8 mouse cellular contexts compared by ENCODE assay signal in genomic region chr17:32368991-32369578, GRCm38 (mm10). TPM values are rescaled to one million over a fixed set of nuclear protein-coding genes. Genes with fewer than 3 reads are reported as not detected.
DNase-seq lines count a peak whose midpoint lies in the region; ATAC-seq lines count a peak whose summit lies in the region.
"Had no signal": no experiment of that assay in that cellular context is flagged by ENCODE, and none has a peak within 500 bp of the region (broad histone marks: within the 10 kb centered on the region; RNA-seq: fewer than 3 reads in every experiment).

No protein-coding gene starts in this region.

- peaks cover 44% of the 10 kb centered on the region for H3K4me1 ChIP-seq in liver, embryonic 15.5 days (replicated peaks)

- H3K4me2 ChIP-seq in liver, embryonic 15.5 days = peak overlapping the region; percentile 76

- H3K36me3 ChIP-seq in liver, embryonic 15.5 days (replicated peaks) = no peaks in the 10 kb centered on the region

- H3K27me3 ChIP-seq in liver, embryonic 15.5 days = no peaks in the 10 kb centered on the region

- H3K9me3 ChIP-seq in liver, embryonic 15.5 days (replicated peaks) = no peaks in the 10 kb centered on the region

- peak overlapping the region; percentile 65 for H3K27ac ChIP-seq in liver, embryonic 15.5 days (replicated peaks)

- peak overlapping the region; percentile 61 for H3K4me3 ChIP-seq in liver, embryonic 15.5 days (replicated peaks)

- ATAC-seq in granulocyte monocyte progenitor cell, adult 5-6 weeks (replicated peaks; ENCODE audit: poor library complexity, severe bottlenecking) = 0 out of 2 replicates have a peak, but pooled peaks have one; percentile 22
- peak; percentile 46 for ATAC-seq in liver, embryonic 15.5 days (ENCODE audit: insufficient read depth)
- no peak for ATAC-seq in megakaryocyte, adult 5-6 weeks (ENCODE audit: poor library complexity, severe bottlenecking)

- WGBS in liver, embryonic 15.5 days (ENCODE audit: insufficient replicate concordance) = 16% methylated on average over 13 of the region's 17 CpGs

- DNase-seq in thymus, postnatal 0 days (ENCODE audit: low spot score) = peak; percentile 40
- no peak for DNase-seq in thymus, postnatal 10 days (ENCODE audit: low spot score in 2 of 2)
- no peak for DNase-seq in left cerebral cortex, adult 9 months (ENCODE audit: low spot score in 2 of 2)
- DNase-seq in cerebellum, postnatal 14 days = no peak

- peak overlapping the region; percentile 50 for H3K9ac ChIP-seq in liver, embryonic 15.5 days

RNA-seq across cellular contexts. Expression of gene Akap8l, which starts 18.7 kb away (rescaled TPM):
- 62.4 and 66.4 TPM in 2 replicates for polyA plus RNA-seq in thymus, postnatal 0 days (2015; fragmentation: Nextera tagmentation; extraction: Ambion mirVana)
- 31.6 and 55.2 TPM in 2 replicates for total RNA-seq in granulocyte monocyte progenitor cell, adult 5-6 weeks (2014; fragmentation: Nextera tagmentation)
- 58.8 and 65.8 TPM in 2 replicates for total RNA-seq in granulocyte monocyte progenitor cell, adult 5-6 weeks (2017)
- 36.1 and 39.1 TPM in 2 replicates for polyA plus RNA-seq in liver, embryonic 15.5 days (2015; fragmentation: Nextera tagmentation; extraction: Ambion mirVana)
- total RNA-seq in megakaryocyte, adult 5-6 weeks (2015) = 48.3 and 51.1 TPM in 2 replicates
- 66.4 and 69.6 TPM in 2 replicates for total RNA-seq in megakaryocyte, adult 5-6 weeks (2017)

RNA-seq across cellular contexts. Expression of gene Wiz, which starts 20.2 kb away (rescaled TPM):
- polyA plus RNA-seq in thymus, postnatal 0 days (2015; fragmentation: Nextera tagmentation; extraction: Ambion mirVana) = 13.2 and 15.3 TPM in 2 replicates
- 33.7 and 36.7 TPM in 2 replicates for total RNA-seq in granulocyte monocyte progenitor cell, adult 5-6 weeks (2014; fragmentation: Nextera tagmentation)
- 4.7 and 5.5 TPM in 2 replicates for total RNA-seq in granulocyte monocyte progenitor cell, adult 5-6 weeks (2017)
- polyA plus RNA-seq in liver, embryonic 15.5 days (2015; fragmentation: Nextera tagmentation; extraction: Ambion mirVana) = 6.2 and 6.7 TPM in 2 replicates
- 17.2 and 23.0 TPM in 2 replicates for total RNA-seq in megakaryocyte, adult 5-6 weeks (2015)
- 4.9 and 5.9 TPM in 2 replicates for total RNA-seq in megakaryocyte, adult 5-6 weeks (2017)

RNA-seq across cellular contexts. Expression of gene Rasal3, which starts 34.3 kb away (rescaled TPM):
- polyA plus RNA-seq in thymus, postnatal 0 days (2015; fragmentation: Nextera tagmentation; extraction: Ambion mirVana) = 164 and 165 TPM in 2 replicates
- 44.1 and 84.5 TPM in 2 replicates for total RNA-seq in granulocyte monocyte progenitor cell, adult 5-6 weeks (2014; fragmentation: Nextera tagmentation)
- total RNA-seq in granulocyte monocyte progenitor cell, adult 5-6 weeks (2017) = 44.5 and 60.1 TPM in 2 replicates
- polyA plus RNA-seq in liver, embryonic 15.5 days (2015; fragmentation: Nextera tagmentation; extraction: Ambion mirVana) = 2.4 and 4.0 TPM in 2 replicates
- 52.9 and 54.4 TPM in 2 replicates for total RNA-seq in megakaryocyte, adult 5-6 weeks (2015)
- 19.5 and 25.7 TPM in 2 replicates for total RNA-seq in megakaryocyte, adult 5-6 weeks (2017)

RNA-seq across cellular contexts. Expression of gene Akap8, which starts 48.0 kb away (rescaled TPM):
- 73.0 and 82.9 TPM in 2 replicates for polyA plus RNA-seq in thymus, postnatal 0 days (2015; fragmentation: Nextera tagmentation; extraction: Ambion mirVana)
- 58.2 and 92.9 TPM in 2 replicates for total RNA-seq in granulocyte monocyte progenitor cell, adult 5-6 weeks (2014; fragmentation: Nextera tagmentation)
- 125 and 132 TPM in 2 replicates for total RNA-seq in granulocyte monocyte progenitor cell, adult 5-6 weeks (2017)
- polyA plus RNA-seq in liver, embryonic 15.5 days (2015; fragmentation: Nextera tagmentation; extraction: Ambion mirVana) = 29.1 and 32.3 TPM in 2 replicates
- total RNA-seq in megakaryocyte, adult 5-6 weeks (2015) = 43.5 and 49.8 TPM in 2 replicates
- total RNA-seq in megakaryocyte, adult 5-6 weeks (2017) = 91.5 and 103 TPM in 2 replicates

RNA-seq across cellular contexts. Expression of gene Pglyrp2, which starts 54.9 kb away (rescaled TPM):
- polyA plus RNA-seq in thymus, postnatal 0 days (2015; fragmentation: Nextera tagmentation; extraction: Ambion mirVana) = 32.4 and 34.4 TPM in 2 replicates
- 0.80 and 1.1 TPM in 2 replicates for total RNA-seq in granulocyte monocyte progenitor cell, adult 5-6 weeks (2014; fragmentation: Nextera tagmentation)
- total RNA-seq in granulocyte monocyte progenitor cell, adult 5-6 weeks (2017) = 2.1 TPM in 1 of 2 replicates, not detected in the other
- 7.2 and 9.2 TPM in 2 replicates for polyA plus RNA-seq in liver, embryonic 15.5 days (2015; fragmentation: Nextera tagmentation; extraction: Ambion mirVana)
- total RNA-seq in megakaryocyte, adult 5-6 weeks (2015) = 1.7 and 2.0 TPM in 2 replicates
- total RNA-seq in megakaryocyte, adult 5-6 weeks (2017) = 1.4 and 2.2 TPM in 2 replicates
- total RNA-seq: left cerebral cortex, adult 8-10 months had no signal
